Mouse (Mus musculus) large intestine, adult 2 months (tissue): ENCODE measurements around the gene Kctd17. TPM values are rescaled to one million over a fixed set of nuclear protein-coding genes. Genes with fewer than 3 reads are reported as not detected.
A peak's percentile ranks its signal among the peaks of the same experiment; 100 is the strongest.

Experiments
- DNase-seq: peaks from one replicate; pipeline ENCODE4 v3.0.0-alpha.2; 2012; ENCODE audit warnings: low read depth, low spot score
- WGBS: fragments of 180-500 bp; shearing (Covaris S2); methylation state at CpG from one replicate; pipeline ENCODE4 v1.1.7; 2018; 5-methylcytosine and 5-hydroxymethylcytosine counted together
- polyA plus RNA-seq: library from polyadenylated mRNA; depleted of rRNA; stranded (reverse); fragments of >200 nt; gene quantifications from 2 replicates; pipeline ENCODE4 v1.2.3, GENCODE M21; 2012

The Kctd17 gene
- polyA plus RNA-seq, 1 experiment = 30.7 TPM

DNA sequence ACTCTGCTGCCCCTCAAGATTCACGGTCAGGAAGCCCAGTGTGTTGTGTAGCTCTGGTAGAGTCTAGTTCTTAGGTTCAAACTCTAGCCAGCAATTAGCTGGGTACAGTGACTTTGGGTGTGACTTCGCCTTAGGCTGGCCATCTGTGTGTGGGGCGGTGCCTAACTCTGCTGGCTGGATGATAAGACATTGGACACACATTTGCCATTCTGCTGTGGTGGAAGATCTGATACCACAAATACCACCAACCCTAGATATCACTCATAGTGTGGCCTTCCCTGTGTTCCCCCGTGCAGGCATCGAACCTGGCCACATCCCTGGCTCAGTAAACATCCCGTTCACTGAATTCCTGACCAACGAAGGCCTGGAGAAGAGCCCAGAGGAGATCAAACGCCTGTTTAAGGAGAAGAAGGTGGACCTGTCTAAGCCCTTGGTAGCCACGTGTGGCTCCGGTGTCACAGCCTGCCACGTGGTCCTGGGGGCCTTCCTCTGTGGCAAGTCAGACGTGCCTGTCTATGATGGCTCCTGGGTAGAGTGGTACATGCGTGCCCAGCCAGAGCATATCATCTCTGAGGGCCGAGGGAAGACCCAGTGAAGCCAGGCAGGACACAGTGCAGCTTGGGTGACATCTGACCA is 15.2 kb upstream of the Kctd17 start:
- 56% methylated on average over 14 of the region's 14 CpGs for WGBS
- DNase-seq = no peak

DNA sequence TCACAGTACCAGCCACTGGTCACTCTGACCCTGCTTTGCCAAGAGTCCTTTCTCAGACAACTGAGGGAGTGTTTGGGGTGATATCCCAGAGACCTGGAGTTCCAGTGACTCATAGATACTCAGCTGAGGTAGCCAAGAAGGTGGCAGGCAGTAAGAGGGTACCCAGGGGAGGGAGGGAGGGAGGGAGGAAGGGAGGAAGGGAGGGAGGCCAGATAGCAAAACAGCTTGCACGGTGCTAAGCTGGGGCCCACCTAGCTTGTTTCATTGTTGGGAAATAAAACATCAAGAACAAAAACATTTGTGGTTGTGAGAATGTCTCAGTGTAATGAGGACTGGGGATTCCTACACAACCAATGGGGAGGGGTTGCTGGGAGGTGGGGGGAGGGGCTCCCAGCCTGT is 14.6 kb upstream of the Kctd17 start:
- no peak for DNase-seq
- WGBS = 78% methylated on average over 1 of the region's 1 CpGs

DNA sequence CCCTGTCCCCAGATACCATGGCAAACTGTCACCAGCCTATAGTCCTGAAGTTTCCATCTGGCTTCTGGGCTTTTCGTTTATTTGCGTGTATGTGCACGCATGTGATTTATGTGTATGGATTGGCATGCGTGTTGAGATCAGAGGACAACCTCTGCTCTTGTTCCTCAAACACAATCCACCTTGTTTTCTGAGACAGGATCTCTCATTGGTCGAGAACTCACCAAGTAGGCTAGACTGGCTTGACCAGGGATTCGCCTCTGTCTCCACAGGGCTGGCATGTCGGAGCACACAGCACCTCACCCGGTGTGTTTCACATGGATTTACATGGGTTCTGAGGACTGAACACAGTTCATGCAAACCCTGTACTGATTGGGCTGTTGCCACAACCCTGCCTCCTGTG is 14.2 kb upstream of the Kctd17 start:
- no peak for DNase-seq
- 93% methylated on average over 8 of the region's 8 CpGs for WGBS

DNA sequence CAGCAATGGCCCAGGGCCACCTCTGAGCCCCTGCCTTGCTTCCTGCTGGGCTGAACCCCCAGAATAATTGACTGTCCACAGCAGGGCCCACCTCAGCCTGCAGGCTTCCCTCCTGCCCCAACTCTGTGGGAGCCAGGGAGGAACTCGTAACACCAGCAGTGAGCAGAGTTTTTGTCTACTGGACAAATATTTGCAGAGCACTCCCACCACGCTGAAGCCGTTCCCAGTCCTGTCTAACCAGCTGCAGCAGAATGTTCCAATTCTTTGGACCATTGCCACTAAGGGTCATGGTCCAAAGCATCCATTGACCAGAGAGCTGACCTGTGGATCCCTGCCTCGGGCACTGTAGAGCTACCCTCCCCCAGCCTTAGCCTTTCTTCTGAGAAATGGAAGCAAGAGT is 11.4 kb upstream of the Kctd17 start:
- 1% methylated on average over 4 of the region's 4 CpGs for WGBS
- DNase-seq = no peak

DNA sequence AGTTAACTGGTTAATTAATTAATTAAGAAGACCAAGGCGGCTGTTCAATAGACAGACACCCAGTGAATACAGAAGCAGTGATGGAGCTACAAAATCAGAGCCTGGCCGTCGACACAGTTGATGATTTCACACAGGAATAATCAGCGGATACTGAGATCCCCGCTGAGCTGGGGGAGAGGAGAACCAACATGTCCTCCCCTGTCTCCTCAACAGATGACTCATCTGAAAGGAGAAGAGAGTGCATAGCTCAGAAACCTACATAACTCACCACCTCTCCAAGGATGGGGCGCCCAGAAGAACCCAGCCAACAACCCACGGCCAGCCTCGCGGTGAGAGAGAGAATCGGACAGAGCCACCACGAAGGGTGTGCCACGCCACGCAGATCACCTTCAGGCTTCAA is 8.0 kb upstream of the Kctd17 start:
- 81% methylated on average over 13 of the region's 13 CpGs for WGBS
- DNase-seq = no peak

DNA sequence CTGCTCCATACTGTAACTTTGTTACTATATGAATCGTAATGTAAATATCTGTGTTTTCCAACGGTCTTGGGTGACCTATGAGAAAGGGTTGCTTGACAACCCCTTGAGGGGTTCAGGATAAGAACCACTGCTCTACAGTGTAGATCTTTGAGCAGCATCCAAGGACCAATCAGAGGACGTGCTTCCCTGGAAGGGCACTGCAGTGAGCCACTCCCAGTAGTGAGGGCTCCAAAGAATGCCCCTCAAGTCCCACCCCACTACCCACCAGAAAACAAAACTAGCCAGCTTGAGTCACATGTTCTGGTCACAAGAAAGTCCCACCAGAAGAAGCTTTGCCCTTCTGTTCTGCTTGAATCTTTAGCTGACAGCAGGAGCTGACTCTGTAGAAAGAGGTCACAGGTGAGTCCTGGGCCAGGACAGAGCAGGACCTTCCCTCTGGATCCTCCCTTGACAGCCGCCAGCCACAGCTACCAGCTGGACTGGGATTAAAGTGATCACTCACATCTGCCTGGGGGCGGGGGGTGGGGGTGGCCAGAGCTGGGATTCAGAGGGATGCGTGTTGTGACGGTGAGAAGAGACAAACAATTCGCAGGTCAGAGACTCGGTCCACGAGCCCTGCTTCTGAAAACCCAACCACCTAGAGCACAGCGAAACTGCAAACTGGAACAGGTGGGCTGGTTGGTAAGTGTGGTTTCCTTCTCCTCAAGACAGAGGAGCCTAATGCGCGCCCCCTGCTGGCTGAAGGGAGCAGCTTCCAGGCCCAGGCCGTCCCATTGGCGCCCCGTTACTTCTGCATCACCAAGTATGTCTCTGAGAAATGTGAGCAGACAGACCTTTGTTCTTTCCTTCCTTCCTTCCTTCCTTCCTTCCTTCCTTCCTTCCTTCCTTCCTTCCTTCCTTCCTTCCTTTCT is 6.1 kb upstream of the Kctd17 start:
- no peak for DNase-seq
- WGBS = 14% methylated on average over 16 of the region's 16 CpGs

DNA sequence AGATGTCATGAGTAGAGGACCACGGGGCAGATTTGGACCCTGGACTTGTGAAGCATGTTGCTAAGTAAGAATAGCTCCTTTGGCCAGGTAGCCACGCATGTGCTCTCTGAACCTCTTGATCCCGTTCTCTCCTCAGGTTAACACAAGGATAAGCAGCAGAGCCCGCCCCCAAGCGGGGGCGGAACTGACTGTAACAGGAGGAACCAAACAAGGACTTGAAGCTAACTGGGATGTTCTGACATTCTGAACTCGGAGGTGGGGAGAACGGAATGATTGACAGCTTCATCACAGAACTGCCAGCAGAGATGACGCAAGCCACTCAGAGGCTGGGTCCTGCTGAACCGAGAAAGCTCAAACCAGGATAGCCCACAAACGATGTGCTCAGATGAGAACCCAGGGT is 3.9 kb upstream of the Kctd17 start:
- no peak for DNase-seq
- WGBS = 16% methylated on average over 11 of the region's 11 CpGs

DNA sequence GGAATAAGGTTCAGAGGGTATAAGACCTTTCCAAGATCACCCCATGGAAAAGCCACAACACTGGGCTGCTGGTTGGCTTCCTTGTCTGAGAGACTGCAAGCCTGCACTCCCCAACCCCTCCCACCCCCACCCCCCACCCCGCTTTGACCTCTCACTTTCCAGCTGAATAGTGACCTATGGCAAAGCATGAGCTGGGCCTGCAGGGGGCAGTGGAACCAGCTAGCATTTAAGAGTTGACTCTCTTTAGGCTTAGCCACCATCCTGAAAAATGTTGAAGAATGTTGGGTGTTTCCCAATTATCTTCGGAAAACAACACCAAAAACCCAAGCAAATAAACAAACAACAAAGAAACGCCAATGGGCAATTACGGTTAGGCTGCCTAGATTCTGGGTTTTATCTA is 3.1 kb upstream of the Kctd17 start:
- DNase-seq = no peak
- WGBS = 70% methylated on average over 4 of the region's 4 CpGs

DNA sequence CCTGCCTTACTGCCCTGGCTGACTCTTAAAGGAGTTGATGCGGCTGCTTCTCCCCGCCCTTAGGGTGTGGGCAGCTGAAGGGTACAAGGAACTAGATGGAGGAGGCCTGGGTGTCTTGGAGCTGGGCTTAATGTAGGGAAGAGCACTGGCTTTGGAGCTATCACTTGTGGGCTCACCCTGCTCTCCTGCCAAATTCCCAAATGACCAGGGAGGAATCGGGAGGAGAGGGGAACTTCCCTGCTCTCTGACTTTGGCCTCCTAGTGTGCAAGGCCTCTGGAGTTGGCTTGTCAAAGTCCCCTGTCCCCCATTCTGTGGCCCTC is 735 bp downstream of the Kctd17 start:
- DNase-seq = peak; percentile 73
- 15% methylated on average over 3 of the region's 3 CpGs for whole genome bisulfite sequencing

DNA sequence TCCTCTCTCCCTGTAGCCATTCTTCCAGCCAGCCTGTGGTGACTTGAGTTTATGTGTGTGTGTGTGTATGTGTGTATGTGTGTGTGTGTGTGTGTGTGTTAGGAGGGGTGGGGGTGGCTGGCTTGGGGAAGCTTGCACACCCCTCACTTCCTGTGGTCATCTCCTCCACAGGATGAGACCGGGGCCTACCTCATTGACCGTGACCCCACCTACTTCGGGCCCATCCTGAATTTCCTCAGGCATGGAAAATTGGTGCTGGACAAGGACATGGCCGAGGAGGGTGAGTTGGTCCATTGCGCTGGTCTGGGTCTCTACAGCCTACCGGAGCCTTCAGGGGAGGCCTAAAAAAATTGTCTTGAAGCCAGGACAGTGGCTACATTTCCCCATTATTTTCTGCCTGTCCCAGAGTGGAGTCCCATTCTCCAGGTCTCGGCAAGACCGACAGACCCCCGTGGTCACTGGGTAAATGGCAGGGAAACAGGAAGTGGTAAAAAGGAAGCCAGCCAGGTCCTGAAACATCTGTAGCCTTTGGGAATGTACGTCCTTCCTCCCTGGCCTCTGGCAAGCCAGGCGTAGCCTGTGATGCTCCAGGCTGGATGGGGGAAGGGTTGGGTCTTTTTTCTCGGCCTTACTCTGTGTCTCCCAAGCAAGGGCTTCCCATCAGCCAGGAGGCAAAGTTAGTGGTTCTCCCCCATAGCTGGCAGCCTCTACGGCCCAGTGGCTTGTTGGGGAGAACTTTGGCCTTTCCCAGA is 1.7 kb downstream of the Kctd17 start:
- WGBS = 83% methylated on average over 13 of the region's 13 CpGs

DNA sequence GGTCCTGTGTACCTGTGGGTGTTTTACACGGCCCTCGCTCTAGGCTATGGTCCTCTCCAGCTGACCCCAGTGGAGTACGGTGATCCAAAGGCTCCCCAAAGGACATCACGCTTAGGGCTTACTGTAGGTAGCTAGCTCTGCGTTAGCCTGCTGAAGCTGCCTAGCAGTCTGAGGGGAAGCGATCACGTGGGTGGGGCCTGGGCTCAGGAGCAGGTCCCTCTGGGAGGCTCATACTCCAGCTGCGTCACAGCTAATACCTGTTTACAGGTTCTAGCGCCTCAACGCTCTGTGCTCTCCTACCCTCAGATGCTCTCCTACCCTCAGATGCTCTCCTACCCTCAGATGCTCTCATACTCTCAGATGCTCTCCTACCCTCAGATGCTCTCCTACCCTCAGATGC is 2.5 kb downstream of the Kctd17 start:
- WGBS = 91% methylated on average over 10 of the region's 10 CpGs
- DNase-seq = no peak

More for the DNA sequence above, 1.7 kb downstream of the Kctd17 start:
- DNase-seq = no peak

DNA sequence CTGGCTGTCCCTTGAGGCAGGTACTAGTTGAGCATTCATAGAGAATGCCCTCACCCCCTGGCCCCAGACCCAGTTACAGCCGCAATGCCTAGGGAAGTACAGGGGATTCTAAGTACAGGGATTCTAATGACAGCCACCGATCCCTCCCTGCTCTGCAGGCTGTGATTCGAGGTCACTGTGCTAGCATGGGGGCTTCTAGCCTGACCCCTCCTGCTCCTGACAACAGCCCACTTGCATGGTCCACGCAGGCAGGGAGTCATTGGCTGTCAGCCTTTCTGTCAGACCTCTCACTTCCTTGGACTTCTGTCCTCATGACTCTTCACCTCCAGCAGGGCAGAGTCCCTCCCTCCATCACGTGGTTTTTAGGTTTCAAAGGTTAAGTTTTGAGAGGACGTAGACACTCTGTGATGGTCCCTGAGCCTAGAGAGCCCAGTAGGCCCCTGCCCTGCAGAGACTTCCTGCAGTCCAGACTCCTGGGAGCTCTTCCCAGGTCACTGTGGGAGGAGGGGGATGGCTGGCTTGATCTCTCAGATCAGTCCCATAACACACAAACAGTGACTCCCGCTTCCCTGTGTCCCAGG is 3.3 kb downstream of the Kctd17 start:
- 52% methylated on average over 7 of the region's 7 CpGs for WGBS
- no peak for DNase-seq

DNA sequence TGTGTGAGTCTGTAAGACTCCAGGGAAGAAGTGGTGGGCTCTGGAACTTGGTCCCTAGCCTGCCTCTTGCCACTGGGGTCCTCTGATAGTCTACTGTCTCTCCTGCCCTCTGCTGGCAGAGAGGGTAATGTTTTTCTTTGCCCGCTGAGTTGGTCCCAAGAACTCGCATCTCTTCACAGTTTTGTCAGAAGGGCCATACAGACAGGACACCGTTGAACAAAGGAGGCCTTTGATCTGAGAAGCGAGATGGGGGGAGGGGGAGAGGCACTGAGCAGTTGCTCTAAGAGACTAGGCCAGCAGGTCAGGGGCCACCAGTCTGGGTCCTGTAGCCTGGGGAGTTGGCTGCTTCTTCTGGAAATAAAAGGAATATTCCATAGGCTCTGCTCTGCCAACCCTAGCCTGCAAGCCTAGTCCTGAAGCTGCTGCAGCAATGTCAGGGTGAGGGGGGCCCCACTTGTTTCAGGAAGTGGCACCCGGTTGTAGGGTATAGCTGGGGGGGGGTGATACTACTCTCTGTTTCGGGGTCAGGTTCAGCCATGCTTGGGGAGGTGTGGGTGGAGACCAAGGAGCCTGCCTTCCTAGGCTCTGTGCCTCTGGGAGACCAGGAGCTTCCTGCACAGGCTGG is 6.6 kb downstream of the Kctd17 start:
- no peak for DNase-seq
- 50% methylated on average over 6 of the region's 6 CpGs for WGBS

DNA sequence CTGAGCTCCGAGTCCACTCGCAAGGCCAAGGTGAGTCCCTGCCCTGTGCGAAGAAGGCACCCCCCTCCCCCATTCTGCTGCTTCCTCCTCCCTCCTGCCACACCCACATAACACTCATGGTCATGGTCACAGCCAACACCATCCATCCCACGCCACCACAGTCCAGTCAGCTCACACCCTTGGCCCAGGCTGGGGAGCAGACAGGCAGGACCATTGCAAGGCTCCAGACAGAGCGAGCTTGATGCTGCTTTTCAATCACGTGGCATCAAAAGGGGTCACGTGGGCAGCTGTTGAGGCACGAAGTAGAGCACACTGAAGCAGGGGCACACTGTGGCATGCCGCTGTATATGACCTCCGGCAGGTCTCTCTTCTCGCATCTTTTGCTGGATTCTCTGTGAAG is 7.3 kb downstream of the Kctd17 start:
- 85% methylated on average over 11 of the region's 11 CpGs for WGBS
- DNase-seq = no peak

DNA sequence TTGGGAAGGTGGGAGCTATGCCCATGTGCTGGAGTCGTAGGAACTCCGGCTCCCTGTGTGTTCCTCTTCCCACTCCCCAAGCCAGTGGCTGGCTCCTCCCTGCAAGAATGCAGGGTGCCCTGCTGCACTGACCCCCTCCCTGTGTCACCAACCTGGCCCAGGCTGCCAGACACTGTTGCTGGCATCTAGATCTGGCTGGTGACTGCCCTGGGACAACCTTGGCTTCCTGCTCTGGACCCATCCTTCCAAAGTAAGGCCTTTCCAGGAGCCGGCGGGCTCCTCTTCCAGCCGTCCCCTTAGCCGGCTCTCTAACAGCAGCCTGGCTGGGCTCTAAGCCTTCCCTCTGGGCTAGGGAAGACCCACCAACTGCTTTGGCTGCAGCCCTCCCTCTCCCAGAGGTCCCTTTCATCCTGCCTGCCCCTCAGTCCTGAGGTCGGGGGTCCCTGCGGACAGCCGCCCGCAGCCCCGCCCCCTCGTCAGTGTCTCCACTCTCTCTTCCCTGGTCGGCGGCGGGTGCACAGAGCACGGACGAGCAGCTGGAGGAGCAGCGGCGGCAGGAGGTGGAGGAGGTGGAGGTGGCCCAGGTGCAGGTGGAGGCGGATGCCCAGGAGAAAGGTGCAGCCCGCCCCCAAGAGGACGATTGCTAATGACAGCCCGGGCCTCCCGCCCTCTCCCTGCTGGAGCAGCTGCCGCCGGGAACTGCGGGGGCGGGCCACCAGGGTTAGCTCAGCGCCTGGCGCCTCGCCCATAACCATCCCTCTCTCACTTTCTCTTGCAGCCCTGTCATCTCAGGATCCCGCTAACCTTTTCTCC is 8.2 kb downstream of the Kctd17 start:
- DNase-seq = peak; percentile 47

DNA sequence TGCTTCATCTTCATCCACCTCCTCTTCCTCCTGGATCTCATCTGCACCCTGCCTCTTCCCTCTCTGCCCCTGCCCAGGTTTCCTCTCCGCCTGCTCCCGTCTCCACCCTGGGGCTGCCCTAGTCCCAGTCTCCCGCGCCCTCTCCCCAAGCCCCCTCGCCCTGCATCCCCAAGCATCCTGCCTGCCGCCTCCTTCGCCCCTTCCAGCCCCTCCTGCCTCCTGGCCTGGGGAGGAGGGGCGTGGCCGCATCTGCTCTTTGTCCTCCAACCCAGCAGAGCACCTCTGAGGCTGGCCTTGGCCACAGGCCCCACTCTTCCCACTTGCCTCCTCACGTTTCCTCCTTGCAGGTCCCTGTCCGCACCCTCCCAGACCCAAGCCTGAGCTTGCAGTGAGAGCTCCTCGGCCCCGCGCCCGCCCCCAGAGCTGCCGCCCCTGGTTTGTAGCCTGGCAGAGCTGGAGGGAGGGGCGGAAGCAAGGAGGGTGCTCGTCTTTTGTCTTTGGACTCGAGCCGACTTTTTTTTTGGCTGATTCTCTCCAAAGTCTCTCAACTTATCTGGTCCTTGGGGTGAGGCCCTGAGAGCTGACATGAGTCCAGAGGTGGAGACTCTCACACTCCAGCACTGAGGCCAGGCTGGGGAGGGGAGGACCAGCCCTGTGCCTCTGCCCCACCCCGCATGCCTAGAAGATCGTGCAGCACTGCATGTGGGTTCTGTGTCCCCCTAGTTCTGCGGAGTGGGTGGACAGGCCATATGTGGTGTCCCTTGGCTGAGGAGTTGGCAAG is 9.1 kb downstream of the Kctd17 start:
- DNase-seq = no peak
- WGBS = 18% methylated on average over 23 of the region's 23 CpGs

More for the DNA sequence above, 8.2 kb downstream of the Kctd17 start:
- 23% methylated on average over 31 of the region's 32 CpGs for WGBS

DNA sequence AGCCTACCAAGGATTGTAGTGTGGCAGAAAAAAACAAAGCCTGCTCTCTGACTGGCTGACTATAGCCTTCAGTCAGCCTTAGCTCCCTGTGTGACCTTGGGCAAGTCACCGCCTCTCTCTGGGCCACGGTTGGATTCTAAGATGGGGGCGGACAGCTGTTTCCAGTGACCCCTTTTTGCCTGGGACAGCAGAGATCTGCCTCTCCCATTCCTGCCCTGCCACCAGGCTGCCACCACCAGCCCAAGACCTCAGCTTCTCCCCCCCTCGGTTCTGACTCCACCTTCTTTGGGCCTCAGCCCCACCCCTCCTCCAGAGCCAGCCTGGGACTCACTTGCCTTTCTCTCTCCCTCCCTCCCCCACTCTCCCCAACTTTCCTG is 9.6 kb downstream of the Kctd17 start:
- no peak for DNase-seq
- WGBS = 43% methylated on average over 4 of the region's 4 CpGs

DNA sequence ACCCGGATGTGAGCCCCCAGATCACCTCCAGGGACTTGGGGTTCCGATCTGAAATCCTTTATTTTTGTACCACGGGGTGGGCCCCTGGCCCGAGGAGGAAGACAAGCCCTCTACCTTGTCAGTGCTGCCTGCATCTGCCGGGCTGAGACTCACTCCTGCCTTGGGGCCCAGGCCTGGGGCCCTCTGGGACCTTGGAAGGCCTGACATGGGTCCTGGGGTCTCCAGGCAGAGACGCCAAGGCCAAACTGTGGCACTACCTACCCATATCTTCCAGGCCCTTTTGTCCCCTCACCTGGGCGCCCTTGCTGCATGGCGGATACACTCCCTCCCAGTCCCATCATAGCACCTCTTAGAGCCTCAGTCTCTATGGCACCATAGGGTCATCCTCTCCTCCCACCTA is 10.1 kb downstream of the Kctd17 start:
- no peak for DNase-seq
- 76% methylated on average over 8 of the region's 8 CpGs for WGBS
